ENCODE assay signal across 8 mouse cellular contexts in genomic region chr2:71837791-71838190, GRCm38 (mm10). TPM values are rescaled to one million over a fixed set of nuclear protein-coding genes. Genes with fewer than 3 reads are reported as not detected.
DNase-seq lines count a peak whose midpoint lies in the region; ATAC-seq and TF ChIP-seq lines count a peak whose summit lies in the region.

No protein-coding gene starts in this region.

- no peak overlapping the region for H3K27ac ChIP-seq in neural tube, embryonic 15.5 days (replicated peaks)
- no peak overlapping the region for H3K27ac ChIP-seq in limb, embryonic 14.5 days (replicated peaks; ENCODE audit: low read depth, low read length)

- no peaks in the 10 kb centered on the region for H3K27me3 ChIP-seq in neural tube, embryonic 15.5 days (replicated peaks)
- H3K27me3 ChIP-seq in limb, embryonic 14.5 days (ENCODE audit: control insufficient read depth, insufficient read depth, low read length) = no peaks in the 10 kb centered on the region

- WGBS in neural tube, embryonic 15.5 days = 44% methylated on average over 6 of the region's 6 CpGs
- 37% methylated on average over 6 of the region's 6 CpGs for WGBS in limb, embryonic 14.5 days

- intact Hi-C loops in heart, postnatal 10 days (cut with DNase I) = no loop called here

- no peaks in the 10 kb centered on the region for H3K9me3 ChIP-seq in neural tube, embryonic 15.5 days (replicated peaks)
- no peaks in the 10 kb centered on the region for H3K9me3 ChIP-seq in limb, embryonic 14.5 days (ENCODE audit: control insufficient read depth, low read length)

- H3K4me1 ChIP-seq in neural tube, embryonic 15.5 days = no peaks in the 10 kb centered on the region
- H3K4me1 ChIP-seq in limb, embryonic 14.5 days (ENCODE audit: control insufficient read depth, insufficient read depth, low read length) = no peaks in the 10 kb centered on the region

- no peak overlapping the region for H3K4me2 ChIP-seq in neural tube, embryonic 15.5 days
- no peak overlapping the region for H3K4me2 ChIP-seq in limb, embryonic 14.5 days (replicated peaks; ENCODE audit: low read depth, low read length, severe bottlenecking)

- H3K9ac ChIP-seq in neural tube, embryonic 15.5 days (replicated peaks) = no peak overlapping the region
- no peak overlapping the region for H3K9ac ChIP-seq in limb, embryonic 14.5 days (ENCODE audit: low read depth, low read length, severe bottlenecking)

- TF ChIP-seq POLR2A in limb, embryonic 14.5 days (IDR thresholded peaks at IDR 0.05; ENCODE audit: borderline replicate concordance, extremely low read depth, insufficient read depth, insufficient read length) = no peak

- no peak for ATAC-seq in neural tube, embryonic 15.5 days (ENCODE audit: low FRiP score)
- no peak for ATAC-seq in limb, embryonic 14.5 days (ENCODE audit: low FRiP score, low read depth)
- no peak for ATAC-seq in erythroblast, adult 5-6 weeks (replicated peaks; ENCODE audit: low FRiP score, poor library complexity, severe bottlenecking)

- H3K4me3 ChIP-seq in neural tube, embryonic 15.5 days (replicated peaks) = no peak overlapping the region
- H3K4me3 ChIP-seq in limb, embryonic 14.5 days (replicated peaks; ENCODE audit: low read length) = no peak overlapping the region

- peak; percentile 76 for DNase-seq in neural tube, embryonic 10.5 days (ENCODE audit: extremely low spot score, low spot score)
- peak; percentile 76 for DNase-seq in ZHBTc4 (ENCODE audit: low read depth, low spot score)
- DNase-seq in cerebellum, postnatal 10 days = peak; percentile 81 to 84
- DNase-seq in heart, postnatal 10 days = peak; percentile 61 to 85
- DNase-seq in limb, embryonic 14.5 days (ENCODE audit: low spot score) = peak; percentile 73
- peak; percentile 75 to 83 for DNase-seq in right cerebral cortex, adult 2 months (ENCODE audit: low spot score in 2 of 2)

- H3K36me3 ChIP-seq in neural tube, embryonic 15.5 days = no peaks in the 10 kb centered on the region; the same call in 1 of the 2 replicates
- H3K36me3 ChIP-seq in limb, embryonic 14.5 days (ENCODE audit: control insufficient read depth, insufficient read depth, low read length) = peaks cover 5% of the 10 kb centered on the region; the same call in 1 of the 2 replicates

RNA-seq across cellular contexts. Expression of gene Pdk1, which starts 35.2 kb away (rescaled TPM):
- polyA plus RNA-seq in neural tube, embryonic 15.5 days (2015; fragmentation: Nextera tagmentation; extraction: Ambion mirVana) = 18.4 and 26.4 TPM in 2 replicates
- total RNA-seq in heart, postnatal 10 days (2021) = 100 to 1,000 TPM; 119 to 149 TPM
- 42.3 and 46.0 TPM in 2 replicates for polyA plus RNA-seq in limb, embryonic 14.5 days (2012; rRNA removed)
- 73.5 and 80.6 TPM in 2 replicates for polyA plus RNA-seq in limb, embryonic 14.5 days (2014; fragmentation: Nextera tagmentation; extraction: Ambion mirVana)
- total RNA-seq in erythroblast, adult 5-6 weeks (2015; ENCODE audit: low replicate concordance) = 3.8 and 8.1 TPM in 2 replicates
- total RNA-seq in erythroblast, adult 5-6 weeks (2017; ENCODE audit: low replicate concordance) = 6.4 and 8.1 TPM in 2 replicates

Comparison
In these comparisons a context has a peak if more than half of its experiments do, and no peak if none do; other contexts are left out.
1. RNA of gene Pdk1, which starts 35.2 kb away (total RNA-seq): 119 to 149 TPM in heart, postnatal 10 days; 3.8 to 8.1 TPM in erythroblast, adult 5-6 weeks; every median in the first group is over 10 times any median in the second.
2. Peak in every context shown above with its lines, with median percentiles within 50 percentile points of each other: DNase-seq.